Mouse (Mus musculus) MEL (cell line): ENCODE results near the gene Cflar. TPM values are rescaled to one million over a fixed set of nuclear protein-coding genes. Genes with fewer than 3 reads are reported as not detected.
A peak's percentile ranks its signal among the peaks of the same experiment; 100 is the strongest.

Experiments
- DNase-seq: peaks from one replicate; pipeline ENCODE4 v3.0.0; 2011; ENCODE audit warnings: low read depth, low spot score
- H3K27ac ChIP-seq: 2 replicates; pipeline ENCODE4 v1.5.1; 2012; ENCODE audit warnings: low read depth, mild to moderate bottlenecking, control low read depth, low read length, moderate library complexity; ENCODE audit not compliant: control insufficient read depth
- H3K27me3 ChIP-seq, 2 experiments: fragments of 150-350 bp in 1 of 2; sonication (generic) in 1 of 2; 2 replicates each; pipeline ENCODE4 v1.6.1; 2012; ENCODE audit warnings: low read length in 2 of 2, mild to moderate bottlenecking in 2 of 2, improper control_type of control experiment in 1 of 2, moderate library complexity in 1 of 2; ENCODE audit not compliant: insufficient read depth in 2 of 2, control insufficient read depth in 1 of 2
- H3K36me3 ChIP-seq, 2 experiments: 2 replicates each; pipeline ENCODE4 v1.6.1; 2012 to 2014; ENCODE audit warnings: low read length in 2 of 2, improper control_type of control experiment in 1 of 2, inconsistent platforms in 1 of 2, mild to moderate bottlenecking in 1 of 2; ENCODE audit not compliant: insufficient read depth in 2 of 2, control insufficient read depth in 1 of 2
- H3K4me1 ChIP-seq, 2 experiments: fragments of 150-350 bp in 1 of 2; sonication (generic) in 1 of 2; 2 replicates each; pipeline ENCODE4 v1.6.1; 2012; ENCODE audit warnings: low read length in 2 of 2, improper control_type of control experiment in 1 of 2, mild to moderate bottlenecking in 1 of 2; ENCODE audit not compliant: insufficient read depth in 2 of 2, control insufficient read depth in 1 of 2
- H3K4me3 ChIP-seq, 2 experiments: fragments of 150-350 bp in 1 of 2; sonication (generic) in 1 of 2; 2 replicates each; pipeline ENCODE4 v1.5.1; 2012; ENCODE audit warnings: low read depth in 2 of 2, low read length in 2 of 2, mild to moderate bottlenecking in 2 of 2, moderate library complexity in 2 of 2, control low read depth in 1 of 2, improper control_type of control experiment in 1 of 2; ENCODE audit not compliant: control insufficient read depth in 1 of 2, insufficient read depth in 1 of 2
- H3K79me2 ChIP-seq: 2 replicates; pipeline ENCODE4 v1.6.1; 2012; ENCODE audit warnings: mild to moderate bottlenecking, low read length, moderate library complexity; ENCODE audit not compliant: control insufficient read depth, poor library complexity, insufficient read depth
- H3K9ac ChIP-seq: 2 replicates; pipeline ENCODE4 v1.6.1; 2012; ENCODE audit warnings: low read depth, mild to moderate bottlenecking, control low read depth, low read length, moderate library complexity; ENCODE audit not compliant: control insufficient read depth, poor library complexity, severe bottlenecking
- H3K9me3 ChIP-seq: fragments of 150-350 bp; sonication (generic); replicated peaks from 2 replicates; pipeline ENCODE4 v1.6.1; 2012; ENCODE audit warnings: mild to moderate bottlenecking, low read length, improper control_type of control experiment, moderate library complexity; ENCODE audit not compliant: insufficient read depth
- BHLHE40 ChIP-seq: IDR thresholded peaks from 2 replicates; pipeline ENCODE4 v1.6.1; 2012; ENCODE audit warnings: low read depth, mild to moderate bottlenecking, inconsistent platforms, low read length, improper control_type of control experiment, borderline replicate concordance
- CHD2 ChIP-seq: IDR thresholded peaks from 2 replicates; pipeline ENCODE4 v1.6.1; 2011; ENCODE audit warnings: low read length, improper control_type of control experiment
- CTCF ChIP-seq, 3 experiments: IDR thresholded peaks in 2 of 3; conservative IDR thresholded peaks in 1 of 3; 2 replicates each; pipeline ENCODE4 v1.5.1; 2011 to 2012; ENCODE audit warnings: low read length in 3 of 3, low read depth in 2 of 3, mild to moderate bottlenecking in 2 of 3, improper control_type of control experiment in 1 of 3, inconsistent platforms in 1 of 3, mixed read lengths in 1 of 3, moderate library complexity in 1 of 3; ENCODE audit not compliant: control insufficient read depth in 1 of 3, insufficient read depth in 1 of 3, poor library complexity in 1 of 3, severe bottlenecking in 1 of 3
- E2F4 ChIP-seq: IDR thresholded peaks from 2 replicates; pipeline ENCODE4 v1.6.1; 2011; ENCODE audit warnings: low read depth, low read length, improper control_type of control experiment, borderline replicate concordance
- ELF1 ChIP-seq: IDR thresholded peaks from 2 replicates; pipeline ENCODE4 v1.6.1; 2014; ENCODE audit warnings: low read depth, mild to moderate bottlenecking, inconsistent platforms, low read length, improper control_type of control experiment, moderate library complexity
- EP300 ChIP-seq, 2 experiments: IDR thresholded peaks; 2 replicates each; pipeline ENCODE4 v1.6.1; 2011; ENCODE audit warnings: improper control_type of control experiment in 2 of 2, low read length in 2 of 2, low read depth in 1 of 2, mild to moderate bottlenecking in 1 of 2
- ETS1 ChIP-seq: IDR thresholded peaks from 2 replicates; pipeline ENCODE4 v1.6.1; 2012; ENCODE audit warnings: low read depth, mild to moderate bottlenecking, inconsistent platforms, low read length, improper control_type of control experiment, moderate library complexity
- GABPA ChIP-seq: IDR thresholded peaks from 2 replicates; pipeline ENCODE4 v1.6.1; 2012; ENCODE audit warnings: low read depth, mild to moderate bottlenecking, inconsistent platforms, low read length, improper control_type of control experiment, moderate library complexity
- GATA1 ChIP-seq: IDR thresholded peaks from 2 replicates; pipeline ENCODE4 v1.6.1; 2011; ENCODE audit warnings: low read depth, low read length, improper control_type of control experiment
- KAT2A ChIP-seq: conservative IDR thresholded peaks from 2 replicates; pipeline ENCODE4 v1.6.1; 2012; ENCODE audit warnings: low read depth, low read length, improper control_type of control experiment, inconsistent platforms
- MAFK ChIP-seq: IDR thresholded peaks from 2 replicates; pipeline ENCODE4 v1.6.1; 2011; ENCODE audit warnings: low read depth, mild to moderate bottlenecking, low read length, improper control_type of control experiment, borderline replicate concordance
- MAX ChIP-seq: IDR thresholded peaks from 2 replicates; pipeline ENCODE4 v1.6.1; 2011; ENCODE audit warnings: low read length, improper control_type of control experiment
- MAZ ChIP-seq: IDR thresholded peaks from 2 replicates; pipeline ENCODE4 v1.6.1; 2012; ENCODE audit warnings: low read depth, mild to moderate bottlenecking, inconsistent platforms, low read length, improper control_type of control experiment
- MEF2A ChIP-seq: IDR thresholded peaks from 2 replicates; pipeline ENCODE4 v1.6.1; 2014; ENCODE audit warnings: low read depth, mild to moderate bottlenecking, inconsistent platforms, low read length, improper control_type of control experiment; ENCODE audit not compliant: poor library complexity, insufficient replicate concordance, severe bottlenecking; ENCODE audit errors: extremely low read depth
- MXI1 ChIP-seq: IDR thresholded peaks from 2 replicates; pipeline ENCODE4 v1.6.1; 2011; ENCODE audit warnings: mild to moderate bottlenecking, low read depth, low read length, improper control_type of control experiment
- MYB ChIP-seq: IDR thresholded peaks from 2 replicates; pipeline ENCODE4 v1.6.1; 2011; ENCODE audit warnings: mild to moderate bottlenecking, low read depth, low read length, improper control_type of control experiment
- MYC ChIP-seq: IDR thresholded peaks from 2 replicates; pipeline ENCODE4 v1.6.1; 2011; ENCODE audit warnings: low read depth, mild to moderate bottlenecking, low read length, improper control_type of control experiment, moderate library complexity
- NRF1 ChIP-seq: IDR thresholded peaks from 2 replicates; pipeline ENCODE4 v1.6.1; 2014; ENCODE audit warnings: low read depth, mild to moderate bottlenecking, inconsistent platforms, low read length, improper control_type of control experiment, moderate library complexity; ENCODE audit not compliant: poor library complexity, insufficient read depth, severe bottlenecking
- POLR2A ChIP-seq, 2 experiments: IDR thresholded peaks; 2 replicates each; pipeline ENCODE4 v1.6.1; 2011 to 2012; ENCODE audit warnings: low read length in 2 of 2, mild to moderate bottlenecking in 2 of 2, control low read depth in 1 of 2, improper control_type of control experiment in 1 of 2, low read depth in 1 of 2, moderate library complexity in 1 of 2; ENCODE audit not compliant: control insufficient read depth in 1 of 2, insufficient read depth in 1 of 2, poor library complexity in 1 of 2
- POLR2AphosphoS2 ChIP-seq: IDR thresholded peaks from 2 replicates; pipeline ENCODE4 v1.6.1; 2011; ENCODE audit warnings: low read length, improper control_type of control experiment
- POLR2AphosphoS5 ChIP-seq: IDR thresholded peaks from 2 replicates; pipeline ENCODE4 v1.6.1; 2012; ENCODE audit warnings: low read depth, borderline replicate concordance, mild to moderate bottlenecking, inconsistent platforms, low read length, moderate library complexity, mixed read lengths
- RAD21 ChIP-seq: IDR thresholded peaks from 2 replicates; pipeline ENCODE4 v1.6.1; 2011; ENCODE audit warnings: mild to moderate bottlenecking, low read depth, low read length, improper control_type of control experiment
- RCOR1 ChIP-seq: IDR thresholded peaks from 2 replicates; pipeline ENCODE4 v1.6.1; 2012; ENCODE audit warnings: low read depth, mild to moderate bottlenecking, inconsistent platforms, low read length, improper control_type of control experiment
- SIN3A ChIP-seq: IDR thresholded peaks from 2 replicates; pipeline ENCODE4 v1.6.1; 2012; ENCODE audit warnings: low read length, improper control_type of control experiment, inconsistent platforms
- SMC3 ChIP-seq: IDR thresholded peaks from 2 replicates; pipeline ENCODE4 v1.6.1; 2011; ENCODE audit warnings: low read depth, low read length, improper control_type of control experiment
- TAL1 ChIP-seq: IDR thresholded peaks from 2 replicates; pipeline ENCODE4 v1.6.1; 2012; ENCODE audit warnings: mild to moderate bottlenecking, inconsistent platforms, low read length, moderate library complexity, mixed read lengths
- TBP ChIP-seq: IDR thresholded peaks from 2 replicates; pipeline ENCODE4 v1.8.0; 2011; ENCODE audit warnings: low read depth, low read length, improper control_type of control experiment
- TCF12 ChIP-seq: IDR thresholded peaks from 2 replicates; pipeline ENCODE4 v1.6.1; 2014; ENCODE audit warnings: low read depth, mild to moderate bottlenecking, inconsistent platforms, low read length, improper control_type of control experiment, moderate library complexity
- UBTF ChIP-seq: IDR thresholded peaks from 2 replicates; pipeline ENCODE4 v1.6.1; 2012; ENCODE audit warnings: low read depth, mild to moderate bottlenecking, inconsistent platforms, low read length, improper control_type of control experiment, moderate library complexity, borderline replicate concordance; ENCODE audit not compliant: insufficient read depth
- USF1 ChIP-seq: IDR thresholded peaks from 2 replicates; pipeline ENCODE4 v1.6.1; 2014; ENCODE audit warnings: low read depth, mild to moderate bottlenecking, inconsistent platforms, low read length, improper control_type of control experiment, moderate library complexity
- USF2 ChIP-seq, 2 experiments: IDR thresholded peaks; 2 replicates each; pipeline ENCODE4 v1.6.1; 2011 to 2012; ENCODE audit warnings: improper control_type of control experiment in 2 of 2, low read length in 2 of 2, borderline replicate concordance in 1 of 2, inconsistent platforms in 1 of 2, low read depth in 1 of 2, mild to moderate bottlenecking in 1 of 2; ENCODE audit not compliant: insufficient read depth in 1 of 2
- ZC3H11A ChIP-seq: IDR thresholded peaks from 2 replicates; pipeline ENCODE4 v1.6.1; 2012; ENCODE audit warnings: low read depth, mild to moderate bottlenecking, inconsistent platforms, low read length, improper control_type of control experiment
- ZKSCAN1 ChIP-seq: IDR thresholded peaks from 2 replicates; pipeline ENCODE4 v1.6.1; 2012; ENCODE audit warnings: low read depth, mild to moderate bottlenecking, inconsistent platforms, low read length, improper control_type of control experiment, moderate library complexity
- ZMIZ1 ChIP-seq: IDR thresholded peaks from 2 replicates; pipeline ENCODE4 v1.6.1; 2012; ENCODE audit warnings: low read depth, mild to moderate bottlenecking, inconsistent platforms, low read length, improper control_type of control experiment, moderate library complexity
- ZNF384 ChIP-seq: IDR thresholded peaks from 2 replicates; pipeline ENCODE4 v1.6.1; 2012; ENCODE audit warnings: low read depth, mild to moderate bottlenecking, inconsistent platforms, low read length, improper control_type of control experiment
- polyA plus RNA-seq, 2 experiments: library from polyadenylated mRNA; stranded (reverse) in 1 of 2; unstranded in 1 of 2; fragments of >175 nt in 1 of 2; fragments of >200 nt in 1 of 2; gene quantifications; 2 replicates each; pipeline versions ENCODE4 v1.2.1 to v1.2.4; 2012; ENCODE audit warnings: low replicate concordance in 2 of 2, low read depth in 1 of 2; ENCODE audit not compliant: insufficient read length in 2 of 2, insufficient read depth in 1 of 2, missing spikeins in 1 of 2
- total RNA-seq: library from RNA; depleted of rRNA; stranded (reverse); fragments of 300-350 nt; gene quantifications from 2 replicates; pipeline ENCODE4 v1.2.3, GENCODE M21; 2012

The Cflar gene
- total and polyA plus RNA-seq, 3 experiments, result 13.1 to 13.2 TPM; not detected in 1

- H3K9ac ChIP-seq, result peak overlapping the region; percentile 71
- H3K4me1 ChIP-seq, result peaks cover 41 to 52% of the 10 kb centered on the region in 2 experiments
- peaks cover 0 to 62% of the 10 kb centered on the region in 2 experiments; a peak in 3 of 4 replicates for H3K36me3 ChIP-seq
- no peaks in the 10 kb centered on the region for H3K27me3 ChIP-seq
- DNase-seq, result peak; percentile 82
- H3K9me3 ChIP-seq, result no peaks in the 10 kb centered on the region
- H3K27ac ChIP-seq, result peak overlapping the region; percentile 99
- H3K4me3 ChIP-seq, result peak overlapping the region; percentile 30 to 31
- H3K79me2 ChIP-seq, result peaks cover 26% of the 10 kb centered on the region
- 0 out of 2 replicates have a peak, but pooled peaks have one; percentile 20 for TF ChIP-seq KAT2A
- TF ChIP-seq E2F4, result no peak
- TF ChIP-seq NRF1, result no peak
- TF ChIP-seq POLR2AphosphoS5, result no peak
- no peak for TF ChIP-seq USF1
- TF ChIP-seq GATA1, result peak; percentile 65; the same call in 1 of the 2 replicates
- TF ChIP-seq MXI1, result 0 out of 2 replicates have a peak, but pooled peaks have one; percentile 47
- peak; percentile 85 to 91 for TF ChIP-seq EP300 (IDR thresholded peaks at IDR 0.05; ENCODE audit: low read depth in 1 of 2, low read length in 2 of 2)
- peak; percentile 71 for TF ChIP-seq TAL1
- TF ChIP-seq ETS1, result peak; percentile 84
- TF ChIP-seq POLR2A (IDR thresholded peaks at IDR 0.05; ENCODE audit: control insufficient read depth in 1 of 2, insufficient read depth in 1 of 2, low read depth in 1 of 2, low read length in 2 of 2, poor library complexity in 1 of 2), result no peak; a peak in 1 of 4 replicates
- no peak for TF ChIP-seq ZC3H11A
- no peak for TF ChIP-seq UBTF
- TF ChIP-seq MYC, result peak; percentile 51; the same call in 1 of the 2 replicates
- TF ChIP-seq USF2 (IDR thresholded peaks at IDR 0.05; ENCODE audit: borderline replicate concordance in 1 of 2, insufficient read depth in 1 of 2, low read depth in 1 of 2, low read length in 2 of 2), result no peak
- TF ChIP-seq RCOR1, result 0 out of 2 replicates have a peak, but pooled peaks have one; percentile 66
- no peak for TF ChIP-seq ZKSCAN1
- peak; percentile 22; the same call in 1 of the 2 replicates for TF ChIP-seq POLR2AphosphoS2
- TF ChIP-seq GABPA, result no peak
- TF ChIP-seq CHD2, result peak; percentile 55; the same call in 1 of the 2 replicates
- no peak for TF ChIP-seq SMC3
- peak; percentile 38; the same call in 1 of the 2 replicates for TF ChIP-seq ZMIZ1
- TF ChIP-seq MEF2A, result no peak
- peak; percentile 75 for TF ChIP-seq TCF12
- TF ChIP-seq CTCF (IDR thresholded peaks at IDR 0.05 in 2 of 3, conservative IDR thresholded peaks at IDR 0.05 in 1 of 3; ENCODE audit: control insufficient read depth in 1 of 3, insufficient read depth in 1 of 3, low read depth in 2 of 3, low read length in 3 of 3, poor library complexity in 1 of 3, severe bottlenecking in 1 of 3), result no peak
- peak; percentile 73 for TF ChIP-seq ZNF384
- TF ChIP-seq TBP, result 0 out of 2 replicates have a peak, but pooled peaks have one; percentile 32
- TF ChIP-seq MAX, result peak; percentile 69
- 0 out of 2 replicates have a peak, but pooled peaks have one; percentile 23 for TF ChIP-seq MAFK
- TF ChIP-seq BHLHE40, result peak; percentile 24; the same call in 1 of the 2 replicates
- peak; percentile 81 for TF ChIP-seq SIN3A
- TF ChIP-seq ELF1, result 0 out of 2 replicates have a peak, but pooled peaks have one; percentile 39
- TF ChIP-seq MYB, result peak; percentile 46
- no peak for TF ChIP-seq RAD21
- peak; percentile 85; the same call in 1 of the 2 replicates for TF ChIP-seq MAZ
Measured at GRCm38 (mm10) chr1:58716162-58716882, 5.0 kb downstream of the Cflar start.
